ENCODE assay signal across 12 mouse cellular contexts in the genomic region with DNA sequence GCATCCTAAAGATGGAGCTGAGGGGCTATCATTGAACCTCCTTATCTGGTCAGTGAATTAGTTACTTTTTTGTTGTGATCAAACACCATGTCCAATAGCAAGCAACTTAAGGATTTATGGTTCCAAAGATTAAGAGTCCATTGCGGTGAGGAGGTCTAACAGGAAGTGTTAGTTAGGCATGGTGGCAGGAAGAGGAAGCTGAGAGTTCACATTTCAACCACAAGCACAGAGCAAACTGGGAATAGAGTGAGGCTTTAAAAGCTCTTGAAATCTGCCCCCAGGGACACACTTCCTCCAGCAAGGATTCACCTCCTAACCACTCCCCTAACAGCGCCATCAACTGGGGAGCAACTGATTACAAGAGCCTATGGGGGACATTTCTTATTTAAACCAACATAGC.
"Had no signal": no experiment of that assay in that cellular context is flagged by ENCODE, and none has a peak within 500 bp of the region (broad histone marks: within the 10 kb centered on the region; RNA-seq: fewer than 3 reads in every experiment).

No protein-coding gene starts in this region.

- H3K36me3 ChIP-seq: limb, embryonic 15.5 days; midbrain, embryonic 10.5 days; neural tube, embryonic 15.5 days had no signal

- H3K27ac ChIP-seq: limb, embryonic 15.5 days; liver, embryonic 14.5 days; midbrain, embryonic 10.5 days; neural tube, embryonic 15.5 days had no signal

- H3K27me3 ChIP-seq: limb, embryonic 15.5 days; neural tube, embryonic 15.5 days had no signal

- DNase-seq: layer of hippocampus, adult 9-11 months; layer of hippocampus, postnatal 36 days; lung, adult 2 months; midbrain, embryonic 14.5 days; right cerebral cortex, adult 18-20 months; right cerebral cortex, postnatal 25 days; thymus, postnatal 36 days had no signal

- H3K4me2 ChIP-seq: limb, embryonic 15.5 days; neural tube, embryonic 15.5 days had no signal

- H3K9ac ChIP-seq: limb, embryonic 15.5 days; liver, embryonic 14.5 days; neural tube, embryonic 15.5 days had no signal

- H3K9me3 ChIP-seq: limb, embryonic 15.5 days; midbrain, embryonic 10.5 days; neural tube, embryonic 15.5 days had no signal

- H3K4me3 ChIP-seq: limb, embryonic 15.5 days; midbrain, embryonic 10.5 days; myocyte; neural tube, embryonic 15.5 days had no signal
